Mouse (Mus musculus): ENCODE data around the gene Zmpste24. TPM values are rescaled to one million over a fixed set of nuclear protein-coding genes. Genes with fewer than 3 reads are reported as not detected.
A peak's percentile ranks its signal among the peaks of the same experiment; 100 is the strongest.

The Zmpste24 gene
- polyA plus RNA-seq, 1 experiment from 2014 or later: 29.8 TPM

- Histone ChIP-seq H3K4me1 (peaks cover 13% of the 10 kb centered on the region; the same call in 1 of the 2 replicates), H3K27me3 (peaks cover 23% of the 10 kb centered on the region), H3K36me3 (peaks cover 22% of the 10 kb centered on the region), H3K4me2 (replicated peaks) (no peak overlapping the region), H3K4me3 (no peak overlapping the region), H3K9ac (replicated peaks) (no peak overlapping the region), H3K27ac (replicated peaks) (no peak overlapping the region), H3K9me3 (no peaks in the 10 kb centered on the region)
- ATAC-seq (ENCODE audit: low FRiP score, low read depth): no peak
- WGBS: 50% methylated on average over 3 of the region's 3 CpGs
Measured at GRCm38 (mm10) chr4:121056342-121056741, 41.7 kb downstream of the Zmpste24 start.

- WGBS: 9% methylated on average over 35 of the region's 35 CpGs
- ATAC-seq (ENCODE audit: low FRiP score, low read depth): peak; percentile 31; the same call in 1 of the 2 replicates
- H3K27me3 ChIP-seq: peaks cover 24% of the 10 kb centered on the region
- peaks cover 13% of the 10 kb centered on the region; the same call in 1 of the 2 replicates for H3K4me1 ChIP-seq
- peak overlapping the region; percentile 21 for H3K4me3 ChIP-seq
- H3K27ac ChIP-seq (replicated peaks): no peak overlapping the region
- 0 out of 2 replicates have a peak overlapping the region, but pooled peaks have one; percentile 24 for H3K9ac ChIP-seq (replicated peaks)
- H3K9me3 ChIP-seq: no peaks in the 10 kb centered on the region
- peak overlapping the region; percentile 40 for H3K4me2 ChIP-seq (replicated peaks)
- no peaks in the 10 kb centered on the region for H3K36me3 ChIP-seq
Measured at GRCm38 (mm10) chr4:121052454-121053323, 45.4 kb downstream of the Zmpste24 start.

GRCm38 (mm10) chr4:121051863-121052262, 46.2 kb downstream of the Zmpste24 start:
- no peak for ATAC-seq (ENCODE audit: low FRiP score, low read depth)
- 31% methylated on average over 4 of the region's 4 CpGs for WGBS
- no peaks in the 10 kb centered on the region for H3K9me3 ChIP-seq
- H3K4me2 ChIP-seq (replicated peaks): no peak overlapping the region
- H3K27me3 ChIP-seq: peaks cover 24% of the 10 kb centered on the region
- H3K4me3 ChIP-seq: no peak overlapping the region
- H3K9ac ChIP-seq (replicated peaks): no peak overlapping the region
- no peaks in the 10 kb centered on the region for H3K36me3 ChIP-seq
- H3K27ac ChIP-seq (replicated peaks): no peak overlapping the region
- H3K4me1 ChIP-seq: peaks cover 13% of the 10 kb centered on the region; the same call in 1 of the 2 replicates

GRCm38 (mm10) chr4:121042946-121043345, 55.1 kb downstream of the Zmpste24 start:
- peaks cover 34% of the 10 kb centered on the region for H3K27me3 ChIP-seq
- H3K4me3 ChIP-seq: no peak overlapping the region
- H3K36me3 ChIP-seq: no peaks in the 10 kb centered on the region
- WGBS: 62% methylated on average over 3 of the region's 3 CpGs
- peaks cover 30% of the 10 kb centered on the region for H3K4me1 ChIP-seq
- no peak overlapping the region for H3K4me2 ChIP-seq (replicated peaks)
- no peaks in the 10 kb centered on the region for H3K9me3 ChIP-seq
- no peak for ATAC-seq (ENCODE audit: low FRiP score, low read depth)
- no peak overlapping the region for H3K27ac ChIP-seq (replicated peaks)
- H3K9ac ChIP-seq (replicated peaks): no peak overlapping the region

GRCm38 (mm10) chr4:121042472-121042871, 55.6 kb downstream of the Zmpste24 start:
- ATAC-seq (ENCODE audit: low FRiP score, low read depth): no peak
- Histone ChIP-seq H3K36me3 (no peaks in the 10 kb centered on the region), H3K4me2 (replicated peaks) (no peak overlapping the region), H3K9ac (replicated peaks) (no peak overlapping the region), H3K9me3 (no peaks in the 10 kb centered on the region), H3K27me3 (peaks cover 38% of the 10 kb centered on the region), H3K4me3 (no peak overlapping the region), H3K4me1 (peaks cover 30% of the 10 kb centered on the region), H3K27ac (replicated peaks) (no peak overlapping the region)
- WGBS: 65% methylated on average over 5 of the region's 5 CpGs

- WGBS: 6% methylated on average over 18 of the region's 18 CpGs
- H3K4me3 ChIP-seq: no peak overlapping the region
Measured at GRCm38 (mm10) chr4:121040897-121041671, 57.0 kb downstream of the Zmpste24 start.

GRCm38 (mm10) chr4:121040323-121040722, 57.7 kb downstream of the Zmpste24 start:
- Histone ChIP-seq H3K4me3 (peak overlapping the region; percentile 43), H3K4me1 (peaks cover 30% of the 10 kb centered on the region), H3K27ac (replicated peaks) (no peak overlapping the region), H3K27me3 (peaks cover 38% of the 10 kb centered on the region), H3K36me3 (no peaks in the 10 kb centered on the region), H3K9me3 (no peaks in the 10 kb centered on the region), H3K9ac (replicated peaks) (no peak overlapping the region), H3K4me2 (replicated peaks) (peak overlapping the region; percentile 63)
- WGBS: 65% methylated on average over 14 of the region's 14 CpGs
- ATAC-seq (ENCODE audit: low FRiP score, low read depth): no peak

More at GRCm38 (mm10) chr4:121040897-121041671, 57.0 kb downstream of the Zmpste24 start:
- Histone ChIP-seq H3K27ac (replicated peaks) (peak overlapping the region; percentile 73), H3K36me3 (no peaks in the 10 kb centered on the region), H3K9me3 (no peaks in the 10 kb centered on the region), H3K4me1 (peaks cover 30% of the 10 kb centered on the region), H3K27me3 (peaks cover 38% of the 10 kb centered on the region), H3K9ac (replicated peaks) (0 out of 2 replicates have a peak overlapping the region, but pooled peaks have one; percentile 11), H3K4me2 (replicated peaks) (peak overlapping the region; percentile 26)
- ATAC-seq (ENCODE audit: low FRiP score, low read depth): peak; percentile 69

- H3K36me3 ChIP-seq: no peaks in the 10 kb centered on the region
- ATAC-seq (ENCODE audit: low FRiP score, low read depth): peak; percentile 16; the same call in 1 of the 2 replicates
- peaks cover 34% of the 10 kb centered on the region for H3K27me3 ChIP-seq
- H3K9me3 ChIP-seq: no peaks in the 10 kb centered on the region
- peak within 1 kb of the TSS; percentile 43 for H3K4me3 ChIP-seq
- peak within 1 kb of the TSS; percentile 63 for H3K4me2 ChIP-seq (replicated peaks)
- H3K27ac ChIP-seq (replicated peaks): no peak within 1 kb of the TSS
- peak within 1 kb of the TSS; percentile 52 for H3K9ac ChIP-seq (replicated peaks)
- WGBS: 4% methylated on average over 45 of the region's 46 CpGs
- peaks cover 30% of the 10 kb centered on the region for H3K4me1 ChIP-seq
Measured at GRCm38 (mm10) chr4:121039331-121040115, 58.5 kb downstream of the Zmpste24 start, which contains the start of gene Col9a2. TSS of gene Col9a2 (plus strand) at chr4:121039385.

- Histone ChIP-seq H3K4me3 (no peak overlapping the region), H3K36me3 (no peaks in the 10 kb centered on the region), H3K9ac (replicated peaks) (no peak overlapping the region), H3K27me3 (peaks cover 15% of the 10 kb centered on the region), H3K4me1 (no peaks in the 10 kb centered on the region), H3K9me3 (no peaks in the 10 kb centered on the region), H3K27ac (replicated peaks) (no peak overlapping the region), H3K4me2 (replicated peaks) (no peak overlapping the region)
- ATAC-seq (ENCODE audit: low FRiP score, low read depth): no peak
- WGBS: 73% methylated on average over 2 of the region's 2 CpGs
Measured at GRCm38 (mm10) chr4:121033006-121033405, 65.0 kb downstream of the Zmpste24 start.

- Histone ChIP-seq H3K4me1 (no peaks in the 10 kb centered on the region), H3K27ac (replicated peaks) (no peak overlapping the region), H3K27me3 (peaks cover 11% of the 10 kb centered on the region), H3K9ac (replicated peaks) (no peak overlapping the region), H3K4me2 (replicated peaks) (no peak overlapping the region), H3K36me3 (no peaks in the 10 kb centered on the region), H3K9me3 (no peaks in the 10 kb centered on the region), H3K4me3 (no peak overlapping the region)
- WGBS: 60% methylated on average over 4 of the region's 4 CpGs
- ATAC-seq (ENCODE audit: low FRiP score, low read depth): no peak
Measured at GRCm38 (mm10) chr4:121031440-121031839, 66.6 kb downstream of the Zmpste24 start.

- 66% methylated on average over 3 of the region's 3 CpGs for WGBS
Measured at GRCm38 (mm10) chr4:121029632-121030031, 68.4 kb downstream of the Zmpste24 start.

More at GRCm38 (mm10) chr4:121029632-121030031, 68.4 kb downstream of the Zmpste24 start:
- Histone ChIP-seq H3K4me3 (no peak overlapping the region), H3K4me1 (no peaks in the 10 kb centered on the region), H3K4me2 (replicated peaks) (no peak overlapping the region), H3K36me3 (no peaks in the 10 kb centered on the region), H3K27me3 (peaks cover 11% of the 10 kb centered on the region), H3K9ac (replicated peaks) (no peak overlapping the region), H3K27ac (replicated peaks) (no peak overlapping the region), H3K9me3 (no peaks in the 10 kb centered on the region)
- ATAC-seq (ENCODE audit: low FRiP score, low read depth): no peak
